Mouse (Mus musculus): ENCODE measurements around the gene Nrxn1. TPM values are rescaled to one million over a fixed set of nuclear protein-coding genes. Genes with fewer than 3 reads are reported as not detected.

Gene Nrxn1
- total and polyA plus RNA-seq, 2 experiments, result 2.9 to 13.9 TPM

DNA sequence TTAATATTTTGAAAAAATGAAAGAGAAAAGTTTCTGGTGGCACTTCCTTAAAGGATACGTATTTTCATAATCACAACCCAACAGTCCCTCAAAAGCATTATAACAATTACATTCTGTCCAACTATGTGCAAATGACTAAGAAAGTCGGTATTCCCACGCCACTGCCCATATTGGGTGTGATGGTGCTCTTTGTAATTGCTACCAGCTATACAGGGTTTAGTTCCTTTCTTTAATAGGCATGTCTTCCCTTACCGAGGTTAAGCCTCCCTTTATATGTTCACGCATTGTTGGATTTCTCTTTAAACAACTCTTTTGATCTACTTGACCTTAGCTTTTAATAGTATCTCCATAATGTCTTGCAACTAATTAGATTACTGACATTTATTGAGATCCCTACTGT, 18.1 kb downstream of the Nrxn1 start:
- no peak for DNase-seq (ENCODE audit: extremely low read depth, low read depth, low spot score)
- Histone ChIP-seq H3K4me3 (ENCODE audit: insufficient read depth, low read depth, low read length) (no peak overlapping the region), H3K36me3 (ENCODE audit: control insufficient read depth, insufficient read depth, low read length) (no peaks in the 10 kb centered on the region), H3K4me1 (ENCODE audit: control insufficient read depth, insufficient read depth, low read length) (no peaks in the 10 kb centered on the region), H3K9ac (ENCODE audit: low read depth, low read length) (no peak overlapping the region), H3K27me3 (ENCODE audit: control insufficient read depth, insufficient read depth, low read length) (no peaks in the 10 kb centered on the region), H3K79me2 (ENCODE audit: control insufficient read depth, insufficient read depth, low read length) (no peaks in the 10 kb centered on the region), H3K27ac (replicated peaks; ENCODE audit: insufficient read depth, low read depth, low read length) (no peak overlapping the region)
- 78% methylated on average over 5 of the region's 5 CpGs for WGBS
- no peak for TF ChIP-seq CTCF (IDR thresholded peaks at IDR 0.05; ENCODE audit: low read depth, low read length)
- no peak for TF ChIP-seq POLR2A (IDR thresholded peaks at IDR 0.05; ENCODE audit: extremely low read depth, insufficient read depth, low read length)

DNA sequence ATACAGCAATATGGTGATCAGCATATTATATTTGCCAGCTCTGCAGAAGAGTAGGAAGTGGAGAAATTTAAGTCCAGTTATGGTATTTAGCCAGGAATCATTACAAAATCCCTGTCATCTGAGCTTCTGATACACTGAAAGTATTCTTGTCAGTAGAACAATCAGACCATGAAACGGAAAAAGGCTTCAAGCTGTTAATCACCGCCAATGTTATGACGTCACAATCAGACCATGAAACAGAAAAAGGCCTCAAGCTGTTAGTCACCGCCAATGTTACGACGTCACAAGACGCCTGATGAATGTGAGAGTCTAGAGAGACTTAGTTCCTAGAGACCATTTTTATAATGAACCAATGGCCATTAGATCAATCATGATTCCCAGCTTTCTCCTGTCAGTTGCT, 59.4 kb downstream of the Nrxn1 start:
- no peaks in the 10 kb centered on the region for H3K27me3 ChIP-seq (ENCODE audit: control insufficient read depth, insufficient read depth, low read length)
- TF ChIP-seq CTCF (IDR thresholded peaks at IDR 0.05; ENCODE audit: low read depth, low read length) (no peak), POLR2A (IDR thresholded peaks at IDR 0.05; ENCODE audit: extremely low read depth, insufficient read depth, low read length) (no peak)
- no peak overlapping the region for H3K27ac ChIP-seq (replicated peaks; ENCODE audit: insufficient read depth, low read depth, low read length)
- H3K4me3 ChIP-seq (ENCODE audit: insufficient read depth, low read depth, low read length), result no peak overlapping the region
- H3K36me3 ChIP-seq (ENCODE audit: control insufficient read depth, insufficient read depth, low read length), result no peaks in the 10 kb centered on the region
- no peak overlapping the region for H3K9ac ChIP-seq (ENCODE audit: low read depth, low read length)
- H3K4me1 ChIP-seq (ENCODE audit: control insufficient read depth, insufficient read depth, low read length), result no peaks in the 10 kb centered on the region
- 84% methylated on average over 7 of the region's 7 CpGs for WGBS
- H3K79me2 ChIP-seq (ENCODE audit: control insufficient read depth, insufficient read depth, low read length), result no peaks in the 10 kb centered on the region
- no peak for DNase-seq (ENCODE audit: extremely low read depth, low read depth, low spot score)

DNA sequence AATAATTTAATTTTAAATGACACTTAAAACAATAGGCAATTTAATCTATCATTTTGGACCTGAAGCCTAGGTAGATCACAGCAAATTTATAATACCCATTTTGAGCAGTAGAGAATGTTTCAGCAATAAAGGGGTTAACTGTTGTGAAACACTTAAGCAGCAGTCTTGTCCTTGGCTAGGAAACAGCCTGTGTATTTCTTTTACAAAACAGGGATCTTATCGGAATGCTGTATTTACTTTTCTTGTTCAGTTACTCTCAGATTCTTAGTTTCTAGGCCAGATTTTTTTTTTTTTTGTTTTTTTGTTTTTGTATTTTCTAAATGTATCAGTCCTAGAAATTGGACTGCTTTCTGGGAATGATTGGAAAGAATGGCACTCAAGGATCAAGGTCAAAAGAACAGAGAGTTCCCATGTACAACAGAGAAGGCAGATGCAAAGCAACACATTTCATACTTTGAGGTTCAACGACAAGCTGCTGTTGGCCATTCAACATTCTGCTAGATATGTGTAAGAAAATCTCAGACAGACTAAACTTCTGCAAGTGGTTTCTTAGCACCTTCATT, 67.7 kb downstream of the Nrxn1 start:
- no peak overlapping the region for H3K9ac ChIP-seq (ENCODE audit: low read depth, low read length)
- H3K27ac ChIP-seq (replicated peaks; ENCODE audit: insufficient read depth, low read depth, low read length), result no peak overlapping the region
- no peaks in the 10 kb centered on the region for H3K36me3 ChIP-seq (ENCODE audit: control insufficient read depth, insufficient read depth, low read length)
- no peaks in the 10 kb centered on the region for H3K79me2 ChIP-seq (ENCODE audit: control insufficient read depth, insufficient read depth, low read length)
- H3K4me3 ChIP-seq (ENCODE audit: insufficient read depth, low read depth, low read length), result no peak overlapping the region
- no peaks in the 10 kb centered on the region for H3K4me1 ChIP-seq (ENCODE audit: control insufficient read depth, insufficient read depth, low read length)
- 55% methylated on average over 2 of the region's 2 CpGs for WGBS
- no peaks in the 10 kb centered on the region for H3K27me3 ChIP-seq (ENCODE audit: control insufficient read depth, insufficient read depth, low read length)
- DNase-seq (ENCODE audit: extremely low read depth, low read depth, low spot score), result peak; percentile 47
- no peak for TF ChIP-seq POLR2A (IDR thresholded peaks at IDR 0.05; ENCODE audit: extremely low read depth, insufficient read depth, low read length)
- TF ChIP-seq CTCF (IDR thresholded peaks at IDR 0.05; ENCODE audit: low read depth, low read length), result no peak

DNA sequence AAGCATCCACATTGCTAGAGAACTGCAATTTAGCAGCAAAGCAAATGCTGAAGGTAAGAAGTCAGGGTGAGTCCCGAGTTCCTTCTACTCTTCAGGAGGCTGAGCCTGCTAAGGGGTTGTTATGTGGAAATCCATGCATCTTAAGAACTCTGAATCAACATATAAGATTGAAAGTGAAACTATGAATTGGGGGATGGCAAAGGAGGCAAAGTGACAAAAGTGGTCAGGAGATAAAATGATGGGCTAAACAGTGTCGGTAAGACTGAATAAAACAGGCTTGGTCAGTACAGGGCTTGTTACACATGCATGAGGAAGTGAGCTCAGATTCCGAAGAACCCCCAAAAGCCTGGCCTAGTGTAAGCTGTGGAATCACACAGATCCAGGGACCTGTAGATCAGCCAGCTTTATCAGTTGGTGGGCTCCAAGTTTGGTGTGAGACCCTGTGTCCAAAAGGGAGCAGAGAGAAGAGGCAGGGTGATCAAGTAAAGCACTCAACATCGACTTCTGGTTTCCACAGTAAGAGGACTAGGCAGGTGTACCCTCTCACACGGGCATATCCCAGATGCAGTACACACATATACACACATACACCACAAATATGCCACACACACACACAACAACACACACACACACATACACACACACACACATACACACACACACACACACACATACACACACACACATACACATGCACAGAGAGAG, 85.3 kb downstream of the Nrxn1 start:
- H3K36me3 ChIP-seq (ENCODE audit: control insufficient read depth, insufficient read depth, low read length), result no peaks in the 10 kb centered on the region
- TF ChIP-seq POLR2A (IDR thresholded peaks at IDR 0.05; ENCODE audit: extremely low read depth, insufficient read depth, low read length) (no peak), CTCF (IDR thresholded peaks at IDR 0.05; ENCODE audit: low read depth, low read length) (no peak)
- H3K4me1 ChIP-seq (ENCODE audit: control insufficient read depth, insufficient read depth, low read length), result no peaks in the 10 kb centered on the region
- WGBS, result 75% methylated on average over 5 of the region's 5 CpGs
- H3K27ac ChIP-seq (replicated peaks; ENCODE audit: insufficient read depth, low read depth, low read length), result no peak overlapping the region
- H3K9ac ChIP-seq (ENCODE audit: low read depth, low read length), result no peak overlapping the region
- no peaks in the 10 kb centered on the region for H3K27me3 ChIP-seq (ENCODE audit: control insufficient read depth, insufficient read depth, low read length)
- no peak for DNase-seq (ENCODE audit: extremely low read depth, low read depth, low spot score)
- no peaks in the 10 kb centered on the region for H3K79me2 ChIP-seq (ENCODE audit: control insufficient read depth, insufficient read depth, low read length)
- H3K4me3 ChIP-seq (ENCODE audit: insufficient read depth, low read depth, low read length), result no peak overlapping the region

DNA sequence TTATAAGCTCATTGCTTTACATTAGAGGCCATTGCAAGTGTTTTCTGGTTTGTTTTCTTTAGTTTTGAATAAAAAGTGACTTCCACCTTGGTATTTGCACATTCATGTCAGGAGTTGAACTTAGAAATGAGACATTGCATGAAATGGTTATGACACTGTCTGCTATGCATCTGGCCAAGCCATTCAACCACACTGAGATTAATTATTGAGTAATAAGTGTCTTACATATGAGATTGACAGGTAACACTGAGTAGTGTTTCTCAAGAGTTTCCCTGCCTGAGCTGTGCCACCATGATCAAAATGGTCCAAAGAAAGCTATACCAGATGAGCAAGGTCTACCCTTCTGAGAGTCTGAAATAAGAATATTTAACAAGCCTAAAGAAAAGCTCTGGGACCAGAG, 92.5 kb downstream of the Nrxn1 start:
- TF ChIP-seq CTCF (IDR thresholded peaks at IDR 0.05; ENCODE audit: low read depth, low read length), result no peak
- no peak for TF ChIP-seq POLR2A (IDR thresholded peaks at IDR 0.05; ENCODE audit: extremely low read depth, insufficient read depth, low read length)
- Histone ChIP-seq H3K79me2 (ENCODE audit: control insufficient read depth, insufficient read depth, low read length) (no peaks in the 10 kb centered on the region), H3K4me1 (ENCODE audit: control insufficient read depth, insufficient read depth, low read length) (no peaks in the 10 kb centered on the region), H3K36me3 (ENCODE audit: control insufficient read depth, insufficient read depth, low read length) (no peaks in the 10 kb centered on the region), H3K9ac (ENCODE audit: low read depth, low read length) (no peak overlapping the region), H3K27me3 (ENCODE audit: control insufficient read depth, insufficient read depth, low read length) (no peaks in the 10 kb centered on the region), H3K27ac (replicated peaks; ENCODE audit: insufficient read depth, low read depth, low read length) (no peak overlapping the region), H3K4me3 (ENCODE audit: insufficient read depth, low read depth, low read length) (no peak overlapping the region)
- DNase-seq (ENCODE audit: extremely low read depth, low read depth, low spot score), result no peak

DNA sequence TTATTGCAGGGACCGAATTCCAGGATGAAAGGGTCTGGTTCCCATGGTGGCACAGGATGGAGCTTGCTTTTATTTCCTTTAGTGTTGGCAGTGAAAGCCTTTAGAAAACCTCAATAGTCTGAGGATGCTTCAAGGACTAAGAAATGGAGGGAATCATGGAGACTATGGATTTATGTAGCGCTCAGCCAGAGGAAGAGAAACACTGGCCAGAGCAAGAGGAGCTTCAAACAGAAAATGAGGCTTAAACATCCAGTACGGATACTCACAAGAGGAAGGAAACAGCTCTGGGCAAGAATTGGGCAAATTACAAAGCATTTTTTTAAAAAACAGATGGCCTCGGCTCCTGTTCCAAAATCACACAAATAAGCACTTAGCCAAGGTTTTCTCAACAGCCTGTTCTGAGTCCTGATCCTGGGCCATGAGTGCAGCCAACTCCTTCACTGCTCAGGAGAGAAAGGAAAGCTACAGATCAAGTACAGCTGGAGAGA, 93.2 kb downstream of the Nrxn1 start:
- Histone ChIP-seq H3K79me2 (ENCODE audit: control insufficient read depth, insufficient read depth, low read length) (no peaks in the 10 kb centered on the region), H3K4me3 (ENCODE audit: insufficient read depth, low read depth, low read length) (no peak overlapping the region), H3K9ac (ENCODE audit: low read depth, low read length) (no peak overlapping the region), H3K27ac (replicated peaks; ENCODE audit: insufficient read depth, low read depth, low read length) (no peak overlapping the region), H3K36me3 (ENCODE audit: control insufficient read depth, insufficient read depth, low read length) (no peaks in the 10 kb centered on the region), H3K27me3 (ENCODE audit: control insufficient read depth, insufficient read depth, low read length) (no peaks in the 10 kb centered on the region), H3K4me1 (ENCODE audit: control insufficient read depth, insufficient read depth, low read length) (no peaks in the 10 kb centered on the region)
- WGBS, result 71% methylated on average over 4 of the region's 4 CpGs
- TF ChIP-seq POLR2A (IDR thresholded peaks at IDR 0.05; ENCODE audit: extremely low read depth, insufficient read depth, low read length) (no peak), CTCF (IDR thresholded peaks at IDR 0.05; ENCODE audit: low read depth, low read length) (no peak)
- peak; percentile 8 for DNase-seq (ENCODE audit: extremely low read depth, low read depth, low spot score)
